Mouse (Mus musculus) intestine, postnatal 0 days (tissue): ENCODE measurements at regions not wholly inside any gene's neighbourhood (a gene's known extent, or its start where the extent isn't known, plus 50 kb on each side); places are given as distances from the start of the nearest gene placed in this dataset.

ENCODE experiments used
- ATAC-seq: fragments of 200-750 bp; cut with Nextera tagmentation; 2 replicates; pipeline ENCODE4 v1.8.0; 2017; ENCODE audit warnings: mild to moderate bottlenecking, moderate TSS enrichment, moderate library complexity
- H3K27ac ChIP-seq: fragments of 300-500 bp; sonication (generic); 2 replicates; pipeline ENCODE4 v1.5.1; 2014; ENCODE audit warnings: mild to moderate bottlenecking, low read depth, low read length, moderate library complexity
- H3K27me3 ChIP-seq: fragments of 300-500 bp; sonication (generic); replicated peaks from 2 replicates; pipeline ENCODE4 v1.6.1; 2014; ENCODE audit warnings: low read length, mixed read lengths; ENCODE audit not compliant: control insufficient read depth, insufficient read depth
- H3K36me3 ChIP-seq: fragments of 300-500 bp; sonication (generic); 2 replicates; pipeline ENCODE4 v1.6.1; 2014; ENCODE audit warnings: mild to moderate bottlenecking, moderate library complexity; ENCODE audit not compliant: control insufficient read depth, insufficient read depth
- H3K4me1 ChIP-seq: fragments of 300-500 bp; sonication (generic); replicated peaks from 2 replicates; pipeline ENCODE4 v1.6.1; 2014; ENCODE audit warnings: antibody characterized with exemption, low read length, mixed read lengths; ENCODE audit not compliant: control insufficient read depth, insufficient read depth
- H3K4me2 ChIP-seq: fragments of 300-500 bp; sonication (generic); replicated peaks from 2 replicates; pipeline ENCODE4 v1.6.1; 2014; ENCODE audit warnings: low read depth, mild to moderate bottlenecking, moderate library complexity
- H3K4me3 ChIP-seq: fragments of 300-500 bp; sonication (generic); 2 replicates; pipeline ENCODE4 v1.5.1; 2014; ENCODE audit warnings: low read depth, low read length
- H3K9ac ChIP-seq: fragments of 300-500 bp; sonication (generic); 2 replicates; pipeline ENCODE4 v1.6.1; 2014; ENCODE audit warnings: mild to moderate bottlenecking, low read depth, low read length
- H3K9me3 ChIP-seq: fragments of 300-500 bp; sonication (generic); 2 replicates; pipeline ENCODE4 v1.6.1; 2016; ENCODE audit warnings: mixed run types; ENCODE audit not compliant: control insufficient read depth
- CTCF ChIP-seq: sonication (generic); IDR thresholded peaks from 2 replicates; pipeline ENCODE4 v1.5.1; 2016; ENCODE audit warnings: low read depth, mild to moderate bottlenecking, control low read depth, antibody characterized with exemption, moderate library complexity
- WGBS: fragments of 180-500 bp; shearing (Covaris S2); extraction: QIAGEN DNeasy Blood & Tissue Kit; methylation state at CpG from one replicate; pipeline ENCODE4 v1.1.7; 2014; 5-methylcytosine and 5-hydroxymethylcytosine counted together

GRCm38 (mm10) chr10:98494354-98494753 lies 419.9 kb upstream of the Atp2b1 start:
- H3K9ac ChIP-seq, result no peak overlapping the region
- no peak overlapping the region for H3K27ac ChIP-seq
- ATAC-seq, result 0 out of 2 replicates have a peak, but pooled peaks have one; percentile 36
- no peaks in the 10 kb centered on the region for H3K27me3 ChIP-seq
- WGBS, result 27% methylated on average over 8 of the region's 8 CpGs
- no peak overlapping the region for H3K4me3 ChIP-seq
- no peaks in the 10 kb centered on the region for H3K4me1 ChIP-seq
- no peaks in the 10 kb centered on the region for H3K9me3 ChIP-seq
- no peak overlapping the region for H3K4me2 ChIP-seq
- peak; percentile 84 for TF ChIP-seq CTCF
- H3K36me3 ChIP-seq, result no peaks in the 10 kb centered on the region

GRCm38 (mm10) chr10:98496254-98496653 lies 418.0 kb upstream of the Atp2b1 start:
- no peaks in the 10 kb centered on the region for H3K36me3 ChIP-seq
- H3K4me3 ChIP-seq, result no peak overlapping the region
- H3K9ac ChIP-seq, result no peak overlapping the region
- H3K27me3 ChIP-seq, result no peaks in the 10 kb centered on the region
- H3K9me3 ChIP-seq, result no peaks in the 10 kb centered on the region
- H3K4me1 ChIP-seq, result no peaks in the 10 kb centered on the region
- H3K27ac ChIP-seq, result no peak overlapping the region
- ATAC-seq, result peak; percentile 74
- TF ChIP-seq CTCF, result no peak
- H3K4me2 ChIP-seq, result no peak overlapping the region
- 63% methylated on average over 4 of the region's 4 CpGs for WGBS

- ATAC-seq, result no peak
- Histone ChIP-seq H3K9ac (no peak overlapping the region), H3K27ac (no peak overlapping the region), H3K4me3 (no peak overlapping the region), H3K36me3 (no peaks in the 10 kb centered on the region), H3K4me2 (no peak overlapping the region), H3K4me1 (no peaks in the 10 kb centered on the region), H3K9me3 (no peaks in the 10 kb centered on the region), H3K27me3 (no peaks in the 10 kb centered on the region)
- TF ChIP-seq CTCF, result no peak
- WGBS, result 91% methylated on average over 4 of the region's 4 CpGs
Observed at GRCm38 (mm10) chr10:98500315-98500714, 413.9 kb upstream of the Atp2b1 start.

GRCm38 (mm10) chr10:98501566-98501965 lies 412.6 kb upstream of the Atp2b1 start:
- ATAC-seq, result no peak
- 84% methylated on average over 5 of the region's 5 CpGs for WGBS
- no peak overlapping the region for H3K4me2 ChIP-seq

GRCm38 (mm10) chr10:98504524-98504923 lies 409.7 kb upstream of the Atp2b1 start:
- TF ChIP-seq CTCF, result no peak
- WGBS, result 46% methylated on average over 3 of the region's 3 CpGs
- ATAC-seq, result no peak; the same call in 1 of the 2 replicates
- H3K27me3 ChIP-seq, result no peaks in the 10 kb centered on the region
- H3K27ac ChIP-seq, result no peak overlapping the region
- H3K9ac ChIP-seq, result no peak overlapping the region
- no peaks in the 10 kb centered on the region for H3K36me3 ChIP-seq
- H3K9me3 ChIP-seq, result no peaks in the 10 kb centered on the region
- H3K4me1 ChIP-seq, result no peaks in the 10 kb centered on the region
- no peak overlapping the region for H3K4me2 ChIP-seq
- H3K4me3 ChIP-seq, result no peak overlapping the region

More at GRCm38 (mm10) chr10:98501566-98501965, 412.6 kb upstream of the Atp2b1 start:
- Histone ChIP-seq H3K4me1 (no peaks in the 10 kb centered on the region), H3K9ac (no peak overlapping the region), H3K4me3 (no peak overlapping the region), H3K36me3 (no peaks in the 10 kb centered on the region), H3K9me3 (no peaks in the 10 kb centered on the region), H3K27ac (no peak overlapping the region), H3K27me3 (no peaks in the 10 kb centered on the region)
- TF ChIP-seq CTCF, result no peak

- ATAC-seq, result no peak
- H3K4me3 ChIP-seq, result no peak overlapping the region
- H3K27ac ChIP-seq, result no peak overlapping the region
- no peak overlapping the region for H3K4me2 ChIP-seq
- no peaks in the 10 kb centered on the region for H3K36me3 ChIP-seq
- H3K9me3 ChIP-seq, result no peaks in the 10 kb centered on the region
- 50% methylated on average over 5 of the region's 5 CpGs for WGBS
- no peak overlapping the region for H3K9ac ChIP-seq
- no peak for TF ChIP-seq CTCF
- no peaks in the 10 kb centered on the region for H3K27me3 ChIP-seq
- H3K4me1 ChIP-seq, result no peaks in the 10 kb centered on the region
Observed at GRCm38 (mm10) chr10:98508515-98509143, 405.6 kb upstream of the Atp2b1 start.
